ENCODE assay signal across 19 mouse cellular contexts in genomic region chr11:18558665-18559064, GRCm38 (mm10).
"Had no signal": no experiment of that assay in that cellular context is flagged by ENCODE, and none has a peak within 500 bp of the region (broad histone marks: within the 10 kb centered on the region; RNA-seq: fewer than 3 reads in every experiment).

No protein-coding gene starts in this region.

- H3K9me3 ChIP-seq: lung, embryonic 15.5 days; megakaryocyte, embryonic 14.5 days; midbrain, embryonic 10.5 days; midbrain, embryonic 12.5 days; neural tube, embryonic 12.5 days; stomach, embryonic 15.5 days had no signal

- H3K27ac ChIP-seq: lung, embryonic 15.5 days; macrophage; midbrain, embryonic 10.5 days; midbrain, embryonic 12.5 days; neural tube, embryonic 12.5 days; stomach, embryonic 15.5 days; stomach, postnatal 0 days had no signal

- H3K4me3 ChIP-seq: lung, embryonic 15.5 days; megakaryocyte, embryonic 14.5 days; midbrain, embryonic 10.5 days; midbrain, embryonic 12.5 days; neural tube, embryonic 12.5 days; stomach, embryonic 15.5 days had no signal

- H3K36me3 ChIP-seq: lung, embryonic 15.5 days; midbrain, embryonic 10.5 days; midbrain, embryonic 12.5 days; neural tube, embryonic 12.5 days; stomach, embryonic 15.5 days had no signal

- ATAC-seq: liver, postnatal 0 days; lung, postnatal 0 days; midbrain, embryonic 16.5 days had no signal

- H3K4me1 ChIP-seq: lung, embryonic 15.5 days; megakaryocyte, embryonic 14.5 days; midbrain, embryonic 10.5 days; midbrain, embryonic 12.5 days; neural tube, embryonic 12.5 days; stomach, embryonic 15.5 days had no signal

- DNase-seq: liver, postnatal 0 days; lung, adult 2 months; lung, postnatal 14 days; lung, postnatal 36 days; midbrain, embryonic 14.5 days; right cerebral cortex, postnatal 14 days; thymus, adult 2 months; thymus, postnatal 25 days; thymus, postnatal 4 days had no signal

- H3K4me2 ChIP-seq: lung, embryonic 15.5 days; midbrain, embryonic 12.5 days; neural tube, embryonic 12.5 days; stomach, embryonic 15.5 days had no signal

- H3K27me3 ChIP-seq: lung, embryonic 15.5 days; megakaryocyte, embryonic 14.5 days; midbrain, embryonic 12.5 days; neural tube, embryonic 12.5 days; stomach, embryonic 15.5 days had no signal

- H3K9ac ChIP-seq: liver, postnatal 0 days; lung, embryonic 15.5 days; midbrain, embryonic 12.5 days; neural tube, embryonic 12.5 days; stomach, embryonic 15.5 days had no signal
